Mouse (Mus musculus): ENCODE measurements around the gene Thbs4. TPM values are rescaled to one million over a fixed set of nuclear protein-coding genes. Genes with fewer than 3 reads are reported as not detected.

The Thbs4 gene
- polyA plus RNA-seq, 1 experiment from 2014 or later: 28.6 TPM

GRCm38 (mm10) chr13:92712619-92713018, 82.0 kb downstream of the Thbs4 start:
- no peaks in the 10 kb centered on the region for H3K9me3 ChIP-seq (replicated peaks)
- no peak overlapping the region for H3K4me3 ChIP-seq
- no peaks in the 10 kb centered on the region for H3K27me3 ChIP-seq
- no peaks in the 10 kb centered on the region for H3K4me1 ChIP-seq (replicated peaks)
- WGBS: 78% methylated on average over 4 of the region's 4 CpGs
- H3K36me3 ChIP-seq: peaks cover 7% of the 10 kb centered on the region; the same call in 1 of the 2 replicates
- H3K27ac ChIP-seq: no peak overlapping the region
- no peak for ATAC-seq (replicated peaks; ENCODE audit: insufficient number of reproducible peaks, insufficient read depth, low FRiP score, low read depth)
- H3K4me2 ChIP-seq: no peak overlapping the region
- no peak overlapping the region for H3K9ac ChIP-seq

GRCm38 (mm10) chr13:92711821-92712220, 82.8 kb downstream of the Thbs4 start:
- no peak for ATAC-seq (replicated peaks; ENCODE audit: insufficient number of reproducible peaks, insufficient read depth, low FRiP score, low read depth)
- no peak overlapping the region for H3K9ac ChIP-seq
- H3K36me3 ChIP-seq: peaks cover 7% of the 10 kb centered on the region; the same call in 1 of the 2 replicates
- 93% methylated on average over 1 of the region's 1 CpGs for WGBS
- no peak overlapping the region for H3K27ac ChIP-seq
- no peaks in the 10 kb centered on the region for H3K9me3 ChIP-seq (replicated peaks)
- H3K27me3 ChIP-seq: no peaks in the 10 kb centered on the region
- H3K4me2 ChIP-seq: no peak overlapping the region
- H3K4me1 ChIP-seq (replicated peaks): no peaks in the 10 kb centered on the region
- no peak overlapping the region for H3K4me3 ChIP-seq

GRCm38 (mm10) chr13:92710361-92710760, 84.3 kb downstream of the Thbs4 start:
- no peaks in the 10 kb centered on the region for H3K9me3 ChIP-seq (replicated peaks)
- H3K4me3 ChIP-seq: no peak overlapping the region
- no peak overlapping the region for H3K4me2 ChIP-seq
- H3K4me1 ChIP-seq (replicated peaks): no peaks in the 10 kb centered on the region
- no peak overlapping the region for H3K9ac ChIP-seq
- H3K27me3 ChIP-seq: no peaks in the 10 kb centered on the region
- H3K36me3 ChIP-seq: peaks cover 14% of the 10 kb centered on the region; the same call in 1 of the 2 replicates
- no peak for ATAC-seq (replicated peaks; ENCODE audit: insufficient number of reproducible peaks, insufficient read depth, low FRiP score, low read depth)
- 53% methylated on average over 1 of the region's 1 CpGs for WGBS
- no peak overlapping the region for H3K27ac ChIP-seq

GRCm38 (mm10) chr13:92709535-92709934, 85.1 kb downstream of the Thbs4 start:
- Histone ChIP-seq H3K9ac (no peak overlapping the region), H3K4me2 (no peak overlapping the region), H3K27me3 (no peaks in the 10 kb centered on the region), H3K4me3 (no peak overlapping the region), H3K36me3 (peaks cover 14% of the 10 kb centered on the region; the same call in 1 of the 2 replicates), H3K27ac (no peak overlapping the region), H3K4me1 (replicated peaks) (no peaks in the 10 kb centered on the region), H3K9me3 (replicated peaks) (no peaks in the 10 kb centered on the region)
- no peak for ATAC-seq (replicated peaks; ENCODE audit: insufficient number of reproducible peaks, insufficient read depth, low FRiP score, low read depth)
- 62% methylated on average over 3 of the region's 3 CpGs for WGBS

GRCm38 (mm10) chr13:92708466-92708865, 86.2 kb downstream of the Thbs4 start:
- Histone ChIP-seq H3K27me3 (no peaks in the 10 kb centered on the region), H3K9me3 (replicated peaks) (no peaks in the 10 kb centered on the region), H3K4me1 (replicated peaks) (peaks cover under 1% of the 10 kb centered on the region), H3K9ac (no peak overlapping the region), H3K4me3 (no peak overlapping the region), H3K27ac (no peak overlapping the region), H3K4me2 (no peak overlapping the region), H3K36me3 (peaks cover 14% of the 10 kb centered on the region; the same call in 1 of the 2 replicates)
- 87% methylated on average over 1 of the region's 1 CpGs for WGBS
- no peak for ATAC-seq (replicated peaks; ENCODE audit: insufficient number of reproducible peaks, insufficient read depth, low FRiP score, low read depth)

- H3K9ac ChIP-seq: no peak overlapping the region
- ATAC-seq (replicated peaks; ENCODE audit: insufficient number of reproducible peaks, insufficient read depth, low FRiP score, low read depth): no peak
- peaks cover 14% of the 10 kb centered on the region; the same call in 1 of the 2 replicates for H3K36me3 ChIP-seq
- H3K4me3 ChIP-seq: no peak overlapping the region
- peaks cover 6% of the 10 kb centered on the region for H3K4me1 ChIP-seq (replicated peaks)
- no peak overlapping the region for H3K4me2 ChIP-seq
- H3K27me3 ChIP-seq: no peaks in the 10 kb centered on the region
- no peaks in the 10 kb centered on the region for H3K9me3 ChIP-seq (replicated peaks)
- no peak overlapping the region for H3K27ac ChIP-seq
- 72% methylated on average over 2 of the region's 2 CpGs for WGBS
Measured at GRCm38 (mm10) chr13:92707941-92708340, 86.7 kb downstream of the Thbs4 start.

- Histone ChIP-seq H3K9ac (no peak overlapping the region), H3K27me3 (no peaks in the 10 kb centered on the region), H3K9me3 (replicated peaks) (no peaks in the 10 kb centered on the region), H3K4me1 (replicated peaks) (peaks cover 8% of the 10 kb centered on the region), H3K36me3 (peaks cover 14% of the 10 kb centered on the region; the same call in 1 of the 2 replicates), H3K4me2 (no peak overlapping the region), H3K27ac (no peak overlapping the region), H3K4me3 (no peak overlapping the region)
- WGBS: 75% methylated on average over 9 of the region's 9 CpGs
- ATAC-seq (replicated peaks; ENCODE audit: insufficient number of reproducible peaks, insufficient read depth, low FRiP score, low read depth): no peak
Measured at GRCm38 (mm10) chr13:92706342-92707061, 88.1 kb downstream of the Thbs4 start.

GRCm38 (mm10) chr13:92705016-92705535, 89.5 kb downstream of the Thbs4 start:
- Histone ChIP-seq H3K27ac (no peak overlapping the region), H3K9ac (no peak overlapping the region), H3K4me3 (no peak overlapping the region), H3K36me3 (peaks cover 14% of the 10 kb centered on the region; the same call in 1 of the 2 replicates), H3K9me3 (replicated peaks) (no peaks in the 10 kb centered on the region), H3K4me1 (replicated peaks) (peaks cover 8% of the 10 kb centered on the region), H3K27me3 (no peaks in the 10 kb centered on the region), H3K4me2 (no peak overlapping the region)
- no peak for ATAC-seq (replicated peaks; ENCODE audit: insufficient number of reproducible peaks, insufficient read depth, low FRiP score, low read depth)
- 91% methylated on average over 7 of the region's 7 CpGs for WGBS

GRCm38 (mm10) chr13:92704189-92704588, 90.4 kb downstream of the Thbs4 start:
- no peak for ATAC-seq (replicated peaks; ENCODE audit: insufficient number of reproducible peaks, insufficient read depth, low FRiP score, low read depth)
- 84% methylated on average over 7 of the region's 7 CpGs for WGBS
- no peaks in the 10 kb centered on the region for H3K9me3 ChIP-seq (replicated peaks)
- no peak overlapping the region for H3K4me2 ChIP-seq
- no peak overlapping the region for H3K4me3 ChIP-seq
- H3K27ac ChIP-seq: no peak overlapping the region
- no peak overlapping the region for H3K9ac ChIP-seq
- no peaks in the 10 kb centered on the region for H3K27me3 ChIP-seq
- H3K36me3 ChIP-seq: peaks cover 14% of the 10 kb centered on the region; the same call in 1 of the 2 replicates
- peaks cover 8% of the 10 kb centered on the region for H3K4me1 ChIP-seq (replicated peaks)

- Histone ChIP-seq H3K4me2 (no peak overlapping the region), H3K4me3 (no peak overlapping the region), H3K9ac (no peak overlapping the region), H3K36me3 (peaks cover 13% of the 10 kb centered on the region; the same call in 1 of the 2 replicates), H3K9me3 (replicated peaks) (no peaks in the 10 kb centered on the region), H3K4me1 (replicated peaks) (peaks cover 8% of the 10 kb centered on the region), H3K27ac (no peak overlapping the region), H3K27me3 (no peaks in the 10 kb centered on the region)
- WGBS: 71% methylated on average over 8 of the region's 8 CpGs
- no peak for ATAC-seq (replicated peaks; ENCODE audit: insufficient number of reproducible peaks, insufficient read depth, low FRiP score, low read depth)
Measured at GRCm38 (mm10) chr13:92703241-92704027, 91.2 kb downstream of the Thbs4 start.

- 74% methylated on average over 5 of the region's 5 CpGs for WGBS
- Histone ChIP-seq H3K9ac (no peak overlapping the region), H3K27ac (no peak overlapping the region)
Measured at GRCm38 (mm10) chr13:92702035-92702434, 92.6 kb downstream of the Thbs4 start.

More at GRCm38 (mm10) chr13:92702035-92702434, 92.6 kb downstream of the Thbs4 start:
- Histone ChIP-seq H3K4me1 (replicated peaks) (peaks cover 8% of the 10 kb centered on the region), H3K4me2 (no peak overlapping the region), H3K4me3 (no peak overlapping the region), H3K36me3 (0 out of 2 replicates have a peak, but pooled peaks cover 8% of the 10 kb centered on the region), H3K9me3 (replicated peaks) (no peaks in the 10 kb centered on the region), H3K27me3 (no peaks in the 10 kb centered on the region)
- ATAC-seq (replicated peaks; ENCODE audit: insufficient number of reproducible peaks, insufficient read depth, low FRiP score, low read depth): no peak
